ENCODE assay signal across 8 mouse cellular contexts in the genomic region with DNA sequence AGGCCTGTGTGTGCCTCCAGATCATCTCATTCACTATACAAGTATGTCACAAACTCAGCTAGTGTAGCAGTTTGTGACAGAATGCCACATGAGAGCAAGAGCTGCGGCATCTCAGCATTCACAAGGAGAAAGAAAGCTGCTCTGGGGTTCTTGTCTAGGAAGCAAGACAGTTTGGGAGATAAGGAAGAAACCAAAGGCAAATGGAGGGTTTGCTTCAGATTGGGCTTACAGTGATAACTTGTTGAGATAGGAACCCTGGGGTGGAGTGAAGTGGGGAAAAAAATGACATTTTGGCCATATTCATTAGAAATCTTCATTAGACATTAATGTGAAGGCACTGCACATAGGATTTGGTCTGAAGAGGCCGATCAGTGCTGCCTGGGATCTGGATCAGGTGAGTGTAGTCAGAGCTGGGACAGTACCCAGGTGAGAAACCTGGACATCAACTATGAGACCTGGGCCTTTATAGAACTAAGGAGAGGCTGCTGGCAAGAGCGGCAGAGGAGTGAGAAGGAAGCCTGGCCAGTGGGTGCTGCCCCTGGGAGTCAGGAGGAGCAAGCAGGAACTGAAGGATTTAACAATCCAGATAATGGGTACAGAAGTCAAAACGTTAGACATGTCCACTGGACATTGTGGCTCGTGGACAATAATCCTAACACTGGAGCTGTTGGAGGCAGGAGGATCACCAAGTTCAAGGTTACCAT. TPM values are rescaled to one million over a fixed set of nuclear protein-coding genes. Genes with fewer than 3 reads are reported as not detected.
DNase-seq lines count a peak whose midpoint lies in the region; ATAC-seq and TF ChIP-seq lines count a peak whose summit lies in the region.

No protein-coding gene starts in this region.

- no peaks in the 10 kb centered on the region for H3K9me3 ChIP-seq in kidney, postnatal 0 days (replicated peaks; ENCODE audit: low read length)
- H3K9me3 ChIP-seq in embryonic facial prominence, embryonic 13.5 days = no peaks in the 10 kb centered on the region
- no peaks in the 10 kb centered on the region for H3K9me3 ChIP-seq in hindbrain, embryonic 13.5 days

- ATAC-seq in kidney, postnatal 0 days (replicated peaks; ENCODE audit: low FRiP score, low read depth) = no peak
- no peak for ATAC-seq in embryonic facial prominence, embryonic 13.5 days (ENCODE audit: insufficient number of reproducible peaks, insufficient read depth, low FRiP score, low TSS enrichment, low read depth)
- no peak for ATAC-seq in hindbrain, embryonic 13.5 days (ENCODE audit: low FRiP score)

- H3K36me3 ChIP-seq in kidney, postnatal 0 days (ENCODE audit: insufficient read depth, low read length) = peaks cover 6% of the 10 kb centered on the region
- H3K36me3 ChIP-seq in embryonic facial prominence, embryonic 13.5 days = peaks cover 13% of the 10 kb centered on the region
- H3K36me3 ChIP-seq in hindbrain, embryonic 13.5 days = peaks cover 9% of the 10 kb centered on the region
- H3K36me3 ChIP-seq in macrophage (ENCODE audit: inconsistent target) = peaks cover 11% of the 10 kb centered on the region

- TF ChIP-seq CTCF in kidney, postnatal 0 days (IDR thresholded peaks at IDR 0.05; ENCODE audit: low read depth) = no peak

- 65% methylated on average over 5 of the region's 5 CpGs for WGBS in kidney, postnatal 0 days
- WGBS in embryonic facial prominence, embryonic 13.5 days = 79% methylated on average over 5 of the region's 5 CpGs
- WGBS in hindbrain, embryonic 13.5 days = 80% methylated on average over 5 of the region's 5 CpGs
- 89% methylated on average over 5 of the region's 5 CpGs for WGBS in macrophage (ENCODE audit: missing documents)

- peaks cover 49% of the 10 kb centered on the region for H3K4me1 ChIP-seq in kidney, postnatal 0 days (replicated peaks; ENCODE audit: insufficient read depth, low read length)
- H3K4me1 ChIP-seq in embryonic facial prominence, embryonic 13.5 days = peaks cover 57% of the 10 kb centered on the region
- peaks cover 50% of the 10 kb centered on the region for H3K4me1 ChIP-seq in hindbrain, embryonic 13.5 days (replicated peaks)

- H3K9ac ChIP-seq in kidney, postnatal 0 days (ENCODE audit: low read depth, low read length) = no peak overlapping the region; the same call in 1 of the 2 replicates
- peak overlapping the region; percentile 78 for H3K9ac ChIP-seq in embryonic facial prominence, embryonic 13.5 days
- H3K9ac ChIP-seq in hindbrain, embryonic 13.5 days = peak overlapping the region; percentile 79

- H3K79me2 ChIP-seq in macrophage (ENCODE audit: inconsistent target) = peaks cover 40% of the 10 kb centered on the region

- H3K4me2 ChIP-seq in kidney, postnatal 0 days (ENCODE audit: low read length) = peak overlapping the region; percentile 75
- peak overlapping the region; percentile 96 for H3K4me2 ChIP-seq in embryonic facial prominence, embryonic 13.5 days
- H3K4me2 ChIP-seq in hindbrain, embryonic 13.5 days = peak overlapping the region; percentile 90

- no peaks in the 10 kb centered on the region for H3K27me3 ChIP-seq in kidney, postnatal 0 days (ENCODE audit: insufficient read depth, low read length)
- H3K27me3 ChIP-seq in embryonic facial prominence, embryonic 13.5 days = 0 out of 2 replicates have a peak, but pooled peaks cover 7% of the 10 kb centered on the region
- peaks cover 53% of the 10 kb centered on the region for H3K27me3 ChIP-seq in hindbrain, embryonic 13.5 days

- DNase-seq in kidney, postnatal 0 days (ENCODE audit: low spot score) = no peak
- no peak for DNase-seq in kidney, adult 9 months
- no peak for DNase-seq in adrenal gland, adult 8-10 months
- DNase-seq in spleen, postnatal 10 days (ENCODE audit: low spot score in 2 of 2) = no peak
- DNase-seq in MN1 (ENCODE audit: low spot score) = no peak

- peak overlapping the region; percentile 97 for H3K27ac ChIP-seq in kidney, postnatal 0 days
- no peak overlapping the region for H3K27ac ChIP-seq in embryonic facial prominence, embryonic 13.5 days
- no peak overlapping the region for H3K27ac ChIP-seq in hindbrain, embryonic 13.5 days
- no peak overlapping the region for H3K27ac ChIP-seq in macrophage

- H3K4me3 ChIP-seq in kidney, postnatal 0 days (replicated peaks; ENCODE audit: low read depth, low read length) = peak overlapping the region; percentile 38; the same call in 1 of the 2 replicates
- peak overlapping the region; percentile 66 for H3K4me3 ChIP-seq in embryonic facial prominence, embryonic 13.5 days
- peak overlapping the region; percentile 72 for H3K4me3 ChIP-seq in hindbrain, embryonic 13.5 days
- H3K4me3 ChIP-seq in macrophage (ENCODE audit: inconsistent target) = peak overlapping the region; percentile 63; the same call in 1 of the 2 replicates

RNA-seq across cellular contexts. Expression of gene Rassf1, which starts 1.5 kb away (rescaled TPM):
- 49.8 and 53.6 TPM in 2 replicates for polyA plus RNA-seq in kidney, postnatal 0 days (2015; fragmentation: Nextera tagmentation; extraction: Ambion mirVana)
- polyA plus RNA-seq in embryonic facial prominence, embryonic 13.5 days (2015; fragmentation: Nextera tagmentation; extraction: Ambion mirVana) = 65.2 and 68.5 TPM in 2 replicates
- 36.7 and 36.9 TPM in 2 replicates for polyA plus RNA-seq in hindbrain, embryonic 13.5 days (2015; fragmentation: Nextera tagmentation; extraction: Ambion mirVana)
- total RNA-seq in macrophage (2018; cell fraction: chromatin; rRNA removed) = 100 to 1,000 TPM in 14 of 26 experiments, 10 to 100 TPM in 12; 42.8 to 220 (median 111) TPM
- total RNA-seq in macrophage (2018; cell fraction: cytosol; rRNA removed) = 10 to 100 TPM; 14.7 to 38.5 (median 29.1) TPM
- 100 to 1,000 TPM in 10 of 26 experiments, 10 to 100 TPM in 16; 27.7 to 144 (median 77.6) TPM for total RNA-seq in macrophage (2018; cell fraction: nucleus; rRNA removed)
- 23.0 to 34.3 TPM (median 33.0 TPM) in 3 replicates for polyA plus RNA-seq in macrophage (2018)
- total RNA-seq in adrenal gland, adult 8-10 months (2022) = 10 to 100 TPM; 16.1 to 33.1 (median 26.2) TPM

RNA-seq across cellular contexts. Expression of gene Zmynd10, which starts 5.7 kb away (rescaled TPM):
- polyA plus RNA-seq in kidney, postnatal 0 days (2015; fragmentation: Nextera tagmentation; extraction: Ambion mirVana) = 6.7 and 7.9 TPM in 2 replicates
- 2.1 and 2.2 TPM in 2 replicates for polyA plus RNA-seq in embryonic facial prominence, embryonic 13.5 days (2015; fragmentation: Nextera tagmentation; extraction: Ambion mirVana)
- 2.6 and 4.0 TPM in 2 replicates for polyA plus RNA-seq in hindbrain, embryonic 13.5 days (2015; fragmentation: Nextera tagmentation; extraction: Ambion mirVana)
- total RNA-seq in macrophage (2018; cell fraction: chromatin; rRNA removed) = not detected
- total RNA-seq in macrophage (2018; cell fraction: cytosol; rRNA removed) = not detected
- total RNA-seq in macrophage (2018; cell fraction: nucleus; rRNA removed) = not detected
- not detected in 3 replicates for polyA plus RNA-seq in macrophage (2018)
- total RNA-seq in adrenal gland, adult 8-10 months (2022) = 1 to 10 TPM in 1 of 4 experiments, under 1 TPM in 2, not detected in 1; 0.41 to 1.7 (median 0.62) TPM

RNA-seq across cellular contexts. Expression of gene Tusc2, which starts 10.2 kb away (rescaled TPM):
- polyA plus RNA-seq in kidney, postnatal 0 days (2015; fragmentation: Nextera tagmentation; extraction: Ambion mirVana) = 52.1 and 53.0 TPM in 2 replicates
- 35.9 and 42.9 TPM in 2 replicates for polyA plus RNA-seq in embryonic facial prominence, embryonic 13.5 days (2015; fragmentation: Nextera tagmentation; extraction: Ambion mirVana)
- polyA plus RNA-seq in hindbrain, embryonic 13.5 days (2015; fragmentation: Nextera tagmentation; extraction: Ambion mirVana) = 105 and 108 TPM in 2 replicates
- 10 to 100 TPM in 7 of 26 experiments, 1 to 10 TPM in 19; 2.1 to 14.0 (median 6.9) TPM for total RNA-seq in macrophage (2018; cell fraction: chromatin; rRNA removed)
- total RNA-seq in macrophage (2018; cell fraction: cytosol; rRNA removed) = 10 to 100 TPM; 22.8 to 48.0 (median 37.4) TPM
- total RNA-seq in macrophage (2018; cell fraction: nucleus; rRNA removed) = 10 to 100 TPM in 20 of 26 experiments, 1 to 10 TPM in 6; 7.4 to 28.0 (median 12.9) TPM
- polyA plus RNA-seq in macrophage (2018) = 30.9 to 32.2 TPM (median 30.9 TPM) in 3 replicates
- total RNA-seq in adrenal gland, adult 8-10 months (2022) = 10 to 100 TPM; 55.1 to 64.1 (median 61.8) TPM

RNA-seq across cellular contexts. Expression of gene Nprl2, which starts 10.8 kb away (rescaled TPM):
- polyA plus RNA-seq in kidney, postnatal 0 days (2015; fragmentation: Nextera tagmentation; extraction: Ambion mirVana) = 43.8 and 45.5 TPM in 2 replicates
- polyA plus RNA-seq in embryonic facial prominence, embryonic 13.5 days (2015; fragmentation: Nextera tagmentation; extraction: Ambion mirVana) = 44.3 and 47.2 TPM in 2 replicates
- polyA plus RNA-seq in hindbrain, embryonic 13.5 days (2015; fragmentation: Nextera tagmentation; extraction: Ambion mirVana) = 68.6 and 71.1 TPM in 2 replicates
- total RNA-seq in macrophage (2018; cell fraction: chromatin; rRNA removed) = 10 to 100 TPM in 14 of 26 experiments, 1 to 10 TPM in 12; 2.6 to 35.7 (median 11.3) TPM
- total RNA-seq in macrophage (2018; cell fraction: cytosol; rRNA removed) = 10 to 100 TPM in 1 of 26 experiments, 1 to 10 TPM in 25; 4.5 to 10.6 (median 7.5) TPM
- total RNA-seq in macrophage (2018; cell fraction: nucleus; rRNA removed) = 10 to 100 TPM in 8 of 26 experiments, 1 to 10 TPM in 18; 1.8 to 21.2 (median 8.1) TPM
- 9.4 to 15.1 TPM (median 10.0 TPM) in 3 replicates for polyA plus RNA-seq in macrophage (2018)
- total RNA-seq in adrenal gland, adult 8-10 months (2022) = 10 to 100 TPM; 30.3 to 35.9 (median 32.0) TPM

RNA-seq across cellular contexts. Expression of gene Cyb561d2, which starts 10.8 kb away (rescaled TPM):
- polyA plus RNA-seq in kidney, postnatal 0 days (2015; fragmentation: Nextera tagmentation; extraction: Ambion mirVana) = 50.1 and 53.9 TPM in 2 replicates
- 21.8 and 26.1 TPM in 2 replicates for polyA plus RNA-seq in embryonic facial prominence, embryonic 13.5 days (2015; fragmentation: Nextera tagmentation; extraction: Ambion mirVana)
- 38.9 and 39.1 TPM in 2 replicates for polyA plus RNA-seq in hindbrain, embryonic 13.5 days (2015; fragmentation: Nextera tagmentation; extraction: Ambion mirVana)
- total RNA-seq in macrophage (2018; cell fraction: chromatin; rRNA removed) = 1 to 10 TPM in 17 of 26 experiments, under 1 TPM in 5, not detected in 4; 0.40 to 4.5 (median 1.5) TPM
- 10 to 100 TPM; 10.2 to 18.0 (median 14.8) TPM for total RNA-seq in macrophage (2018; cell fraction: cytosol; rRNA removed)
- 1 to 10 TPM; 2.7 to 9.8 (median 6.4) TPM for total RNA-seq in macrophage (2018; cell fraction: nucleus; rRNA removed)
- 7.6 to 19.6 TPM (median 16.7 TPM) in 3 replicates for polyA plus RNA-seq in macrophage (2018)
- total RNA-seq in adrenal gland, adult 8-10 months (2022) = 10 to 100 TPM; 21.1 to 28.3 (median 25.1) TPM
